Mouse (Mus musculus): ENCODE results near the gene Spop.

DNA sequence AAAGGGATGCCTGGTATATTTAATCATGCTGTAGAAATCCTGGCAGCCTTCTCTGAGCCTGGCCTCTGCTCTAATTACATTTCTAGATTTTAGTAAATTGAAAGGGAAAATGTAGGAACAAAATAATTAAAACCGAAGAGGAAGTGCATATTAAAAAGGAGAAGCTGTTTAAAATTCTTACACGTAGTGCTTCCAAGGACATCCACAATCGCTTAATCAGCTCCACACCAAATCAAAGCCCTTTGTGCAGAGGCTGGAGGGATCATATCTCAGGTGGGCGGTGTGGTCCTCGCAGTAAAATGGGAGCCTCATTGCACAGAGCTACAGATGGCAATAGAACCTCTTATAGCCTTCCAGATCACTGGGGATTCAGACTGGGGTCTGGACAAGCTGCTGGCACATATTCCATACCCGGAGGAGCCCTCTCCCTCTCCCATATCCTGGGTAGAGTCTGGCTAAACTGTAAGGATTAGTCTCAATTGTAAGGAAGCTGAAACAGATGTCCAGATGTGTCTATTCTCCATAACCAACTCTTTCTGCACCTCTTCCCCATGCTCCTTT lies 2.3 kb upstream of the Spop start:
- TF ChIP-seq POLR2A (IDR thresholded peaks at IDR 0.05; ENCODE audit: extremely low read depth, insufficient read depth, low read length) (no peak), CTCF (IDR thresholded peaks at IDR 0.05; ENCODE audit: low read depth, low read length) (no peak)

All from liver, adult 2 months (tissue).